Mouse (Mus musculus): ENCODE data around the gene Mcrip2. TPM values are rescaled to one million over a fixed set of nuclear protein-coding genes. Genes with fewer than 3 reads are reported as not detected.

The Mcrip2 gene
- 12.1 and 17.3 TPM in 2 replicates for polyA plus RNA-seq (2015; fragmentation: Nextera tagmentation; extraction: Ambion mirVana)

DNA sequence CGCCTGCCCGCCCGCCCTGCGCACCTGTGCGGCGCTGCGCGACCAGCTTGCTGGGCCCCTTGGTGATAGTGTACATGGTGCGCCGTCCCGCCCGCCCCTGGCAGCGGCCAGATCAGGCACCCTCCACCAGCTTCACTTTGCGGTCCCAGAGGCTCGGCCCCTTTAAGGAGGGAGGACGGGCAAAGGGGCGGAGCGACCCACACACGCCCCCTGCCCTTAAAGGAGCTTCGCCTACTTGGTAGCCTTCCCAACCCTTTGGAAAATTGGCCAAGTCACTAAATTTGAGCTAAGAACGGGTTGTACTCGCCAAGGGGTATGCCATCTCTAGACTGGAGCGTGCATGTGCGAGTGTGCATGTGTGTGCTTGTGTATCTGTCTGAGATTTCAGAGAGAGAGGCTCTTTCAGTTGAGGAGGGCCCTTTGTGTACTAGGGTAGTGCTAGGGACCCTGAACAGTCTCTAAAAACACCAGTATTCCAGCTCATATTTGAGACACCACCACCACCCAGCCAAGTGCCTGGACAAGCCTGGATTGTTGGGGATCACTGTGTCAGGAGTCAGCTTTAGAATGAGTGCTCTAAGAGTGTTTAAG lies at the start of gene Mcrip2:
Gene Mcrip2, minus strand, starts transcription at position 164 of the 591 bp plus-strand sequence.
- WGBS, result under 1% methylated on average over 24 of the region's 24 CpGs

DNA sequence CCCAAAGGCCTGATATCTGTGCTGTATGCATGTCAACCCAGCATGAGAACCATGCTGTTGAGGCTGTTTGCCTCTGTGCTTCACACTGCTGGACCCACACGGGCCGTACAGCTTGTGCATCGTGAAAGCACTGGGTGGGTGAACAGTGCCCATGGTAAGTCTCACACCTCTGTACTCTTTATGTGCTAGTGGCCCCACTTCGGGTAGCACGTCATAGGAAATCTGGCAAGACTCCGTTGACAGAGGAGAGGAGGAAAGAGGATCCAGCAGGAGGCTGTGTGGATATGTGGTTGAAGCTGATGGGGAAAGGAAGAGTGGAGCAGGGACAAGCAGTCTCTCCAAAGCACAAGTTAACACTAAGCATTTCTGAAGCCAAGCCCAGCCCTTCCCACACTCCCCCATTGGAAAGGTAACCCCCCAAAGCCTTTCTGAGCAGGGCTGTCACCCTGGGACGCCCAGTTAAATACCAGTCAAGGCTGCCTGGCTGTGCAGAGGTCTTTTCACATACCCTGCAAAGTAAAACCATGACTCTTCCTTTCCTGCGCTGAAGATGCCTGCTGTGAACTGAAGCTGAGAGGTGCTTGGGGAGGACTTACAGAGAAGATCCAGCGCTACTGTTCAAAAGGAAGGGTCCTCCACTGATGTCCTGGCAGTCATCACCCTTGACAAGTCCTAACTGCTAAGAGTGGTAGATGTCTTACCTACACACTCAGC lies 49.6 kb upstream of the Mcrip2 start:
- Histone ChIP-seq H3K36me3 (ENCODE audit: control insufficient read depth, insufficient read depth) (no peaks in the 10 kb centered on the region), H3K4me1 (replicated peaks; ENCODE audit: control insufficient read depth, insufficient read depth, low read length) (peaks cover 23% of the 10 kb centered on the region), H3K27me3 (replicated peaks; ENCODE audit: control insufficient read depth, insufficient read depth, low read length) (no peaks in the 10 kb centered on the region), H3K9me3 (ENCODE audit: control insufficient read depth, low read length) (no peaks in the 10 kb centered on the region), H3K27ac (ENCODE audit: low read length) (no peak overlapping the region), H3K4me3 (replicated peaks; ENCODE audit: low read length) (peak overlapping the region; percentile 99), H3K9ac (replicated peaks; ENCODE audit: low read depth, low read length) (peak overlapping the region; percentile 84), H3K4me2 (ENCODE audit: low read length) (peak overlapping the region; percentile 88)
- 90% methylated on average over 9 of the region's 9 CpGs for WGBS
- no peak for ATAC-seq

More for the DNA sequence above, at the start of gene Mcrip2:
- Histone ChIP-seq H3K4me1 (replicated peaks; ENCODE audit: control insufficient read depth, insufficient read depth, low read length) (peaks cover 11% of the 10 kb centered on the region), H3K9ac (replicated peaks; ENCODE audit: low read depth, low read length) (peak within 1 kb of the TSS; percentile 68), H3K9me3 (ENCODE audit: control insufficient read depth, low read length) (no peaks in the 10 kb centered on the region), H3K27ac (ENCODE audit: low read length) (peak within 1 kb of the TSS; percentile 54; the same call in 1 of the 2 replicates), H3K36me3 (ENCODE audit: control insufficient read depth, insufficient read depth) (no peaks in the 10 kb centered on the region), H3K4me2 (ENCODE audit: low read length) (peak within 1 kb of the TSS; percentile 98), H3K27me3 (replicated peaks; ENCODE audit: control insufficient read depth, insufficient read depth, low read length) (no peaks in the 10 kb centered on the region), H3K4me3 (replicated peaks; ENCODE audit: low read length) (peak within 1 kb of the TSS; percentile 71)
- peak; percentile 91 for ATAC-seq

DNA sequence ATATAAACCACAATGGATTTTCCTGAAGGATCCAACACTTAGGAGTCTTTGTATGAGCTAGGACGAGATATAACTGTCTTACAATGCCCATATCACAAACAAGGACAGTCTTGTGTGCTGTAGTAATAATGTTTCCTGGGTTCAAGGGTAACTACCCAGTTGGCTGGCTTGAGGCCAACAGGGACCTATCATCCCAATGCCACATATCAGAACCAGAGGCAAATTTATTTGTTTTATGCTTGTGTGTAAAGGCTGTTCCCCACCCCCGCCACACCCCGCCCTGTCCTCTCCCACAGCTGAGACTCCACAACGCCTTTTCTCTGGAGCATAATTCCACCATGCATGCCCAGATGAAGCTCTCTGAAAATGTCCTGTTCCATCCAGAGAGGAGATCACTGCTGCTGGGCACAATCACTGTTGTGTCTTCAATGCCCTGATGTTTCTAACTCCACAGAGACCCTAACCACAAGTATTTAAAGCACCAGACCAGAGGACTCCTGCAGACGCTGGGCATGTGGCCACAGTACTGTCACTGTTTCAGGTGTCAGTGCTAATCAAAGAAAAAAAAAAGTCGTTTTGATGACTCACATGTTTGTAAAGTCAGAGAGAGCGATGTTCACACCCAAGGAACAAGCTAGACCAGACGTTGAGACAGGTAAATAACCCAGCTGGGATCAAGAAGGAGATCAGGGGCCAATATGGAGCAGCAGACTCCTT lies 48.5 kb upstream of the Mcrip2 start:
- Histone ChIP-seq H3K9ac (replicated peaks; ENCODE audit: low read depth, low read length) (no peak overlapping the region), H3K4me3 (replicated peaks; ENCODE audit: low read length) (no peak overlapping the region), H3K4me2 (ENCODE audit: low read length) (no peak overlapping the region), H3K27me3 (replicated peaks; ENCODE audit: control insufficient read depth, insufficient read depth, low read length) (no peaks in the 10 kb centered on the region), H3K4me1 (replicated peaks; ENCODE audit: control insufficient read depth, insufficient read depth, low read length) (peaks cover 23% of the 10 kb centered on the region), H3K36me3 (ENCODE audit: control insufficient read depth, insufficient read depth) (no peaks in the 10 kb centered on the region), H3K9me3 (ENCODE audit: control insufficient read depth, low read length) (no peaks in the 10 kb centered on the region), H3K27ac (ENCODE audit: low read length) (no peak overlapping the region)
- 88% methylated on average over 8 of the region's 8 CpGs for WGBS
- ATAC-seq, result no peak

GRCm38 (mm10) chr17:25914295-25914694 lies 45.7 kb upstream of the Mcrip2 start:
- Histone ChIP-seq H3K9ac (replicated peaks; ENCODE audit: low read depth, low read length) (no peak overlapping the region), H3K9me3 (ENCODE audit: control insufficient read depth, low read length) (no peaks in the 10 kb centered on the region), H3K4me2 (ENCODE audit: low read length) (no peak overlapping the region), H3K4me1 (replicated peaks; ENCODE audit: control insufficient read depth, insufficient read depth, low read length) (peaks cover 19% of the 10 kb centered on the region), H3K27me3 (replicated peaks; ENCODE audit: control insufficient read depth, insufficient read depth, low read length) (no peaks in the 10 kb centered on the region), H3K4me3 (replicated peaks; ENCODE audit: low read length) (no peak overlapping the region), H3K27ac (ENCODE audit: low read length) (no peak overlapping the region), H3K36me3 (ENCODE audit: control insufficient read depth, insufficient read depth) (no peaks in the 10 kb centered on the region)
- ATAC-seq, result no peak
- WGBS, result 89% methylated on average over 4 of the region's 4 CpGs

DNA sequence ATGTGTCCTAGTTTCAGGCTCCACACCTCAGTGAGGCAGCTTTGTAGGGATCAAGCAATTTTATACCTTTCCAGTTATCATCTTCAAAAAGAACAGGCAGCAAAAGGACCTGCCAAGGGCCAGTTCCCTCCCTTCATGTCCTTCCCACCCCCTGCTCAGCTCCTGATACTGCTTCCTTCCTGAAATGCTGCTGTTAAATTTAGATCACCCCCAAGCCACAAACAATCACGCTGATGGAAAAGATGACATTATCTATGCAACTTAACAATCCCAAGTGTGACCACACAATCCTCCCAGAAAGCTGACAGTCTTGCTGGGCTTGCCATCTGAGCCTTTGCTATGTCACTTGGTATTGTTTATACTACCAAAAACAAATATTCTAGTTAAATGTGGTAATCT lies 45.3 kb upstream of the Mcrip2 start:
- Histone ChIP-seq H3K9me3 (ENCODE audit: control insufficient read depth, low read length) (no peaks in the 10 kb centered on the region), H3K27ac (ENCODE audit: low read length) (no peak overlapping the region), H3K9ac (replicated peaks; ENCODE audit: low read depth, low read length) (no peak overlapping the region), H3K27me3 (replicated peaks; ENCODE audit: control insufficient read depth, insufficient read depth, low read length) (no peaks in the 10 kb centered on the region), H3K36me3 (ENCODE audit: control insufficient read depth, insufficient read depth) (no peaks in the 10 kb centered on the region), H3K4me3 (replicated peaks; ENCODE audit: low read length) (no peak overlapping the region), H3K4me2 (ENCODE audit: low read length) (no peak overlapping the region), H3K4me1 (replicated peaks; ENCODE audit: control insufficient read depth, insufficient read depth, low read length) (peaks cover 19% of the 10 kb centered on the region)
- 90% methylated on average over 1 of the region's 1 CpGs for WGBS
- no peak for ATAC-seq

DNA sequence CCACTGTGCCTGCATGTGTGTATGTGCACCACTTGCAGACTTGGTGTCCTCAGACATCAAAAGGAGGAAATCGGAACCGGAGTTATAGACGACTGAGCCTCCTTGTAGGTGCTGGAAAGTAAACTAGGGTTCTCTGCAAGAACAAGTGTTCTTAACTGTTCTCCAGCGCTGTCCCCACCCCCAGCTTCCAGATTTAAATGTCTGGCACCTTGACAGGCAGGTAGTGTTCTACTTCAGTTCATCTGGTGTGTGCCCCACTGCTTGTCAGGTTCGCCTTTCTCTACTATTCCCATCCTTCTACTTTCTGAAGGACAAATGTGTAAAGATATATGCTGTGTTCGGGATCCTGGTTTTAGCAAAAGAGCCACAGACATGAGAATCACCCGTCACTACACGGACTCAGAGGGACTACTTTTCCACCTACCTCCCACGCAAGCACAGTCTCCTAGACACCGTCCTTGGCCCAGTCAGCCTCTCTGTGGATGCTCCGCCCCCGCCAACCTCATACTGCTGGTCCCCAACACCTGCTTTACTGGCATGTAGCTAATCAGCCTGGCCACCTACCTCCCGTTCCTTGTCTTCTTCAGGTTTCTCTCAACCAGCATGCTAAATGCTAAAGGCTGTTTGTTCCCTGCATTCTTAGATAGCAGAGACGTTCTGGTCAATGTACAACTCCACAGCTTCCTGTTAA lies 44.8 kb upstream of the Mcrip2 start:
- ATAC-seq, result no peak
- Histone ChIP-seq H3K9me3 (ENCODE audit: control insufficient read depth, low read length) (no peaks in the 10 kb centered on the region), H3K27ac (ENCODE audit: low read length) (no peak overlapping the region), H3K4me2 (ENCODE audit: low read length) (no peak overlapping the region), H3K4me1 (replicated peaks; ENCODE audit: control insufficient read depth, insufficient read depth, low read length) (peaks cover 13% of the 10 kb centered on the region), H3K27me3 (replicated peaks; ENCODE audit: control insufficient read depth, insufficient read depth, low read length) (no peaks in the 10 kb centered on the region), H3K4me3 (replicated peaks; ENCODE audit: low read length) (no peak overlapping the region), H3K36me3 (ENCODE audit: control insufficient read depth, insufficient read depth) (no peaks in the 10 kb centered on the region), H3K9ac (replicated peaks; ENCODE audit: low read depth, low read length) (no peak overlapping the region)
- 90% methylated on average over 14 of the region's 14 CpGs for WGBS

- H3K27ac ChIP-seq (ENCODE audit: low read length), result no peak overlapping the region
- no peaks in the 10 kb centered on the region for H3K9me3 ChIP-seq (ENCODE audit: control insufficient read depth, low read length)
- H3K4me1 ChIP-seq (replicated peaks; ENCODE audit: control insufficient read depth, insufficient read depth, low read length), result no peaks in the 10 kb centered on the region
- H3K4me2 ChIP-seq (ENCODE audit: low read length), result no peak overlapping the region
- 91% methylated on average over 4 of the region's 4 CpGs for WGBS
- no peaks in the 10 kb centered on the region for H3K36me3 ChIP-seq (ENCODE audit: control insufficient read depth, insufficient read depth)
- no peak overlapping the region for H3K9ac ChIP-seq (replicated peaks; ENCODE audit: low read depth, low read length)
- no peaks in the 10 kb centered on the region for H3K27me3 ChIP-seq (replicated peaks; ENCODE audit: control insufficient read depth, insufficient read depth, low read length)
- no peak overlapping the region for H3K4me3 ChIP-seq (replicated peaks; ENCODE audit: low read length)
- no peak for ATAC-seq
These were observed 43.3 kb upstream of the Mcrip2 start for GRCm38 (mm10) chr17:25911816-25912215.

GRCm38 (mm10) chr17:25907640-25908039 lies 39.1 kb upstream of the Mcrip2 start:
- 87% methylated on average over 2 of the region's 2 CpGs for WGBS
- Histone ChIP-seq H3K9me3 (ENCODE audit: control insufficient read depth, low read length) (no peaks in the 10 kb centered on the region), H3K27me3 (replicated peaks; ENCODE audit: control insufficient read depth, insufficient read depth, low read length) (no peaks in the 10 kb centered on the region), H3K36me3 (ENCODE audit: control insufficient read depth, insufficient read depth) (no peaks in the 10 kb centered on the region), H3K4me1 (replicated peaks; ENCODE audit: control insufficient read depth, insufficient read depth, low read length) (no peaks in the 10 kb centered on the region), H3K27ac (ENCODE audit: low read length) (no peak overlapping the region), H3K4me2 (ENCODE audit: low read length) (no peak overlapping the region), H3K4me3 (replicated peaks; ENCODE audit: low read length) (no peak overlapping the region), H3K9ac (replicated peaks; ENCODE audit: low read depth, low read length) (no peak overlapping the region)
- no peak for ATAC-seq

DNA sequence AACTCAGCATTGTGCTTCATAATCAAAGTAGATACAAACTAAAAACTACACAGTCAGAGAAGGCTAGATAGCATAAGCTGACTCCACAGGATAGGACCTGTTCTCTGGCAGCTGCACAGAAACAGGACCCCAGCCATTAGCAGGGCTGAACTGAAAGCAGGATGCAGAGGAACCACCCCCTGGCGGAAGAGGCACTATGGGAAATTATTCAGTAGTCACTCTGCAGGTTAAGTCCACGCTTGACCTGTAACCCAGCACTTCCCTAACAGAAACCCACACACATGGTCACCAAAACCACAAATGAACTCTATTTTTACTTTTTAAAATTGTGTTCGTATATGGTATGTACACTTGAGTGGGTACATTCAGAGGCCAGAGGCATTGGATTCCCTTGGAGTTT lies 34.5 kb upstream of the Mcrip2 start:
- no peaks in the 10 kb centered on the region for H3K4me1 ChIP-seq (replicated peaks; ENCODE audit: control insufficient read depth, insufficient read depth, low read length)
- no peak for ATAC-seq

More for the DNA sequence above, 34.5 kb upstream of the Mcrip2 start:
- 93% methylated on average over 3 of the region's 3 CpGs for WGBS
- no peaks in the 10 kb centered on the region for H3K9me3 ChIP-seq (ENCODE audit: control insufficient read depth, low read length)
- no peak overlapping the region for H3K4me3 ChIP-seq (replicated peaks; ENCODE audit: low read length)
- no peaks in the 10 kb centered on the region for H3K27me3 ChIP-seq (replicated peaks; ENCODE audit: control insufficient read depth, insufficient read depth, low read length)
- no peak overlapping the region for H3K27ac ChIP-seq (ENCODE audit: low read length)
- no peak overlapping the region for H3K9ac ChIP-seq (replicated peaks; ENCODE audit: low read depth, low read length)
- H3K36me3 ChIP-seq (ENCODE audit: control insufficient read depth, insufficient read depth), result no peaks in the 10 kb centered on the region
- H3K4me2 ChIP-seq (ENCODE audit: low read length), result no peak overlapping the region

All from forebrain, embryonic 16.5 days (tissue).